Mouse (Mus musculus) left cerebral cortex, postnatal 25 days (tissue): ENCODE measurements around the gene Hc. TPM values are rescaled to one million over a fixed set of nuclear protein-coding genes. Genes with fewer than 3 reads are reported as not detected.
A peak's percentile ranks its signal among the peaks of the same experiment; 100 is the strongest.

Experiments used
- DNase-seq, 2 experiments: peaks; one replicate each; pipeline ENCODE4 v3.0.0; 2022; ENCODE audit warnings: low spot score in 2 of 2, mixed read lengths in 1 of 2
- intact Hi-C: fragments of 180-260 bp; cut with DNase I; formaldehyde crosslinking; loops from one replicate; pipeline ENCODE4 v1.15.1; 2025
- total RNA-seq, 2 experiments: library from RNA; stranded (reverse); gene quantifications; 2 replicates each; pipeline ENCODE4 v1.2.3; 2021

Gene Hc
- total RNA-seq, 2 experiments from 2014 or later, result 0.09 to 0.23 TPM

GRCm38 (mm10) chr2:34962211-34962610 lies 99.0 kb downstream of the Hc start:
- intact Hi-C loops, result no loop called here
- no peak for DNase-seq

- DNase-seq, result no peak
- intact Hi-C loops, result no loop called here
These were observed 99.7 kb downstream of the Hc start, which contains the start of gene Traf1 for GRCm38 (mm10) chr2:34961481-34962036. Gene Traf1, minus strand, starts transcription at chr2:34961772.

- no peak for DNase-seq
- intact Hi-C loops, result no loop called here
These were observed 100.3 kb downstream of the Hc start for GRCm38 (mm10) chr2:34960966-34961365.

- intact Hi-C loops, result no loop called here
- DNase-seq, result no peak
These were observed 100.8 kb downstream of the Hc start for GRCm38 (mm10) chr2:34960466-34960865.

GRCm38 (mm10) chr2:34958582-34958981 lies 102.7 kb downstream of the Hc start:
- no peak for DNase-seq
- intact Hi-C loops, result no loop called here

- no peak for DNase-seq
These were observed 103.2 kb downstream of the Hc start for GRCm38 (mm10) chr2:34958036-34958435.

GRCm38 (mm10) chr2:34957405-34957804 lies 103.8 kb downstream of the Hc start:
- no peak for DNase-seq
- intact Hi-C loops, result no loop called here

More at GRCm38 (mm10) chr2:34958036-34958435, 103.2 kb downstream of the Hc start:
- intact Hi-C loops, result no loop called here

GRCm38 (mm10) chr2:34956941-34957340 lies 104.3 kb downstream of the Hc start:
- intact Hi-C loops, result no loop called here
- DNase-seq, result no peak

GRCm38 (mm10) chr2:34954344-34954743 lies 106.9 kb downstream of the Hc start:
- no peak for DNase-seq
- intact Hi-C loops, result no loop called here

GRCm38 (mm10) chr2:34953547-34954116 lies 107.6 kb downstream of the Hc start:
- peak in 1 of 2 experiments; percentile 28 for DNase-seq
- intact Hi-C loops, result no loop called here

- intact Hi-C loops, result no loop called here
- DNase-seq, result no peak
These were observed 108.2 kb downstream of the Hc start for GRCm38 (mm10) chr2:34953018-34953417.

GRCm38 (mm10) chr2:34951469-34951868 lies 109.8 kb downstream of the Hc start:
- DNase-seq, result no peak
- intact Hi-C loops, result no loop called here

- DNase-seq, result no peak
- intact Hi-C loops, result no loop called here
These were observed 112.6 kb downstream of the Hc start for GRCm38 (mm10) chr2:34948622-34949021.

GRCm38 (mm10) chr2:34946046-34946445 lies 115.2 kb downstream of the Hc start:
- no peak for DNase-seq
- intact Hi-C loops, result no loop called here

GRCm38 (mm10) chr2:34945580-34945979 lies 115.7 kb downstream of the Hc start:
- intact Hi-C loops, result no loop called here
- no peak for DNase-seq

GRCm38 (mm10) chr2:34944761-34945160 lies 116.5 kb downstream of the Hc start:
- intact Hi-C loops, result no loop called here
- no peak for DNase-seq

GRCm38 (mm10) chr2:34943556-34944120 lies 117.6 kb downstream of the Hc start:
- DNase-seq, result peak in 1 of 2 experiments; percentile 12
- intact Hi-C loops, result no loop called here

GRCm38 (mm10) chr2:34941061-34941675 lies 120.1 kb downstream of the Hc start:
- no peak for DNase-seq
- intact Hi-C loops, result no loop called here

- intact Hi-C loops, result no loop called here
- no peak for DNase-seq
These were observed 121.0 kb downstream of the Hc start for GRCm38 (mm10) chr2:34940246-34940645.

GRCm38 (mm10) chr2:34938269-34939208 lies 122.7 kb downstream of the Hc start:
- DNase-seq, result no peak
- intact Hi-C loops, result no loop called here
